Mouse (Mus musculus): ENCODE data around the gene Gm2007. TPM values are rescaled to one million over a fixed set of nuclear protein-coding genes. Genes with fewer than 3 reads are reported as not detected.

The Gm2007 gene
- polyA plus RNA-seq (2012; fragmentation: generic; extraction: Trizol): not detected

DNA sequence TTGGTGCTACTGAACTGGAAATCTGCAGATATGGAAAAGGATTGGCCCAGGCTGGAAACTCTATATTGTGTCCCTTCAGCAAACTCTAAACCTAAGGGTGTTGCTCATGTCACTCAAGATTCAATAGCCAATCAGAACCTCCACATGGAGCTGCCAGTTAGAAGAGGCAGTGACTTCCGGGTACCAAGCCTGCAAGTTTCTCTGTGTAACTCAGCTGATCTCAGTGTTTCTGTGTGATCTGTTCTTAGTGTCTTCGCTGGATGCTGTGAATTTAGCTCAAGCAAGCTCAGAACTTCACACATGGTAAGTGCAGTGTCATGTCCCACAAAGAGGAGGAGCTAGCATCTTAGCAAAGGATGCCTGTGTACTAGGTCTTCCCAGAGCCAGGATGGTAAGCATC, at the start of gene Gm2007:
Gene Gm2007 (plus strand): TSS at position 301 of the 400 bp plus-strand sequence.

DNA sequence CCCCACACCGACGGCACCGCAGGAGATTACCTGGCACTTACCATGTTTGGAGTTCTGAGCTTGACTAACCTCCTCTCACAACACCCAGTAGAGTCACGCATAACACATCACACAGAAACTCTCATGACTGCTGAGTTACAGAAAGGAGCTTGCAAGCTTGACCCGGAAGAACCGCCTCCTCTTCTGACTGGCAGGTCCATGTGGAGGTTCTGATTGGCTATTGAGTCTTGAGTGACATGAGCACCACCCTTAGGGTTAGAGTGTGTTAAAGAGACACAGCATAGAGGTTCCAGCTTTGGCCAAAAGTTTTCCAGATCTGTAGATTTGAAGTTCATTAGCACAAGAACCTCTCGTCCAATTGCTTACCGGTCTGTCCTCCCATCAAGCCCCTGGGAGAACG, 37.8 kb upstream of the Gm2007 start, which contains the start of gene Zfp969:
Gene Zfp969 (minus strand): TSS at position 101 of the 400 bp plus-strand sequence.

DNA sequence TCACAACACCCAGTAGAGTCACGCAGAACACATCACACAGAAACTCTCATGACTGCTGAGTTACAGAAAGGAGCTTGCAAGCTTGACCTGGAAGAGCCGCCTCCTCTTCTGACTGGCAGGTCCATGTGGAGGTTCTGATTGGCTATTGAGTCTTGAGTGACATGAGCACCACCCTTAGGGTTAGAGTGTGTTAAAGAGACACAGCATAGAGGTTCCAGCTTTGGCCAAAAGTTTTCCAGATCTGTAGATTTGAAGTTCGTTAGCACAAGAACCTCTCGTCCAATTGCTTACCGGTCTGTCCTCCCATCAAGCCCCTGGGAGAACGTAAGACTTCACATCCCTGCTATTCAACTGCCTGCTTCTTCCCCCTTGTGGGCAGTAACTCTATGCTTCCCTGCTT, 59.7 kb downstream of the Gm2007 start, which contains the start of gene Gm14288:
Gene Gm14288 (minus strand): TSS at position 101 of the 400 bp plus-strand sequence.

Other genes with a start within 250 kb of the Gm2007 start
- not detected for gene Gm11007, start 97.6 kb upstream of the Gm2007 start, polyA plus RNA-seq (2012; fragmentation: generic; extraction: Trizol)
- gene Zfp969, start 37.9 kb upstream of the Gm2007 start, polyA plus RNA-seq (2012; fragmentation: generic; extraction: Trizol): 1 to 10 TPM; 1.6 to 4.7 TPM
- gene Gm14288, start 59.6 kb downstream of the Gm2007 start, polyA plus RNA-seq (2012; fragmentation: generic; extraction: Trizol): under 1 TPM; 0.04 to 0.91 TPM
- gene Gm6710, start 127.7 kb downstream of the Gm2007 start, polyA plus RNA-seq (2012; fragmentation: generic; extraction: Trizol): 1 to 10 TPM in 1 of 2 experiments, under 1 TPM in 1; 0.18 to 1.5 TPM
- gene Zfp966, start 189.6 kb downstream of the Gm2007 start, polyA plus RNA-seq (2012; fragmentation: generic; extraction: Trizol): under 1 TPM in 1 of 2 experiments, not detected in 1; 0.44 TPM
- gene Gm2026, start 223.8 kb downstream of the Gm2007 start, polyA plus RNA-seq (2012; fragmentation: generic; extraction: Trizol): 1 to 10 TPM in 1 of 2 experiments, under 1 TPM in 1; 0.12 to 1.0 TPM